Mouse (Mus musculus): ENCODE data around the gene Srpx2. TPM values are rescaled to one million over a fixed set of nuclear protein-coding genes. Genes with fewer than 3 reads are reported as not detected.
A peak's percentile ranks its signal among the peaks of the same experiment; 100 is the strongest.

The Srpx2 gene
- polyA plus RNA-seq (2014; fragmentation: Nextera tagmentation; extraction: Ambion mirVana), result 1.0 and 1.2 TPM in 2 replicates

GRCm38 (mm10) chrX:133908261-133908660, at the start of gene Srpx2:
Gene Srpx2, plus strand, starts transcription at chrX:133908426.
- Histone ChIP-seq H3K4me1 (ENCODE audit: control insufficient read depth, insufficient read depth, low read length) (no peaks in the 10 kb centered on the region), H3K36me3 (ENCODE audit: control insufficient read depth, insufficient read depth, low read length) (no peaks in the 10 kb centered on the region), H3K4me3 (ENCODE audit: low read depth, low read length) (no peak within 1 kb of the TSS), H3K4me2 (ENCODE audit: low read depth) (no peak within 1 kb of the TSS), H3K9ac (ENCODE audit: low read length) (no peak within 1 kb of the TSS), H3K27me3 (ENCODE audit: control insufficient read depth, insufficient read depth, low read length) (no peaks in the 10 kb centered on the region), H3K9me3 (ENCODE audit: control insufficient read depth, low read length) (no peaks in the 10 kb centered on the region), H3K27ac (ENCODE audit: low read depth, low read length) (no peak within 1 kb of the TSS)
- WGBS, result 37% methylated on average over 3 of the region's 3 CpGs
- no peak for DNase-seq (ENCODE audit: low spot score)
- no peak for ATAC-seq (ENCODE audit: insufficient read depth, low FRiP score, low TSS enrichment)

GRCm38 (mm10) chrX:133869743-133870142, 38.5 kb upstream of the Srpx2 start:
- H3K9me3 ChIP-seq (ENCODE audit: control insufficient read depth, low read length), result no peaks in the 10 kb centered on the region

GRCm38 (mm10) chrX:133887308-133887707, 20.9 kb upstream of the Srpx2 start:
- Histone ChIP-seq H3K4me1 (ENCODE audit: control insufficient read depth, insufficient read depth, low read length) (no peaks in the 10 kb centered on the region), H3K9me3 (ENCODE audit: control insufficient read depth, low read length) (no peaks in the 10 kb centered on the region), H3K27me3 (ENCODE audit: control insufficient read depth, insufficient read depth, low read length) (no peaks in the 10 kb centered on the region), H3K36me3 (ENCODE audit: control insufficient read depth, insufficient read depth, low read length) (no peaks in the 10 kb centered on the region), H3K9ac (ENCODE audit: low read length) (no peak overlapping the region), H3K4me2 (ENCODE audit: low read depth) (no peak overlapping the region), H3K27ac (ENCODE audit: low read depth, low read length) (no peak overlapping the region), H3K4me3 (ENCODE audit: low read depth, low read length) (no peak overlapping the region)
- no peak for DNase-seq (ENCODE audit: low spot score)
- ATAC-seq (ENCODE audit: insufficient read depth, low FRiP score, low TSS enrichment), result no peak
- 90% methylated on average over 3 of the region's 3 CpGs for WGBS

More at GRCm38 (mm10) chrX:133869743-133870142, 38.5 kb upstream of the Srpx2 start:
- no peaks in the 10 kb centered on the region for H3K27me3 ChIP-seq (ENCODE audit: control insufficient read depth, insufficient read depth, low read length)
- H3K36me3 ChIP-seq (ENCODE audit: control insufficient read depth, insufficient read depth, low read length), result no peaks in the 10 kb centered on the region
- no peak overlapping the region for H3K9ac ChIP-seq (ENCODE audit: low read length)
- DNase-seq (ENCODE audit: low spot score) (no peak), ATAC-seq (ENCODE audit: insufficient read depth, low FRiP score, low TSS enrichment) (no peak)
- H3K27ac ChIP-seq (ENCODE audit: low read depth, low read length), result no peak overlapping the region
- H3K4me2 ChIP-seq (ENCODE audit: low read depth), result no peak overlapping the region
- no peaks in the 10 kb centered on the region for H3K4me1 ChIP-seq (ENCODE audit: control insufficient read depth, insufficient read depth, low read length)
- no peak overlapping the region for H3K4me3 ChIP-seq (ENCODE audit: low read depth, low read length)
- 88% methylated on average over 6 of the region's 6 CpGs for WGBS

GRCm38 (mm10) chrX:133888111-133888510, 20.1 kb upstream of the Srpx2 start:
- WGBS, result 90% methylated on average over 5 of the region's 5 CpGs
- Histone ChIP-seq H3K4me1 (ENCODE audit: control insufficient read depth, insufficient read depth, low read length) (no peaks in the 10 kb centered on the region), H3K27ac (ENCODE audit: low read depth, low read length) (no peak overlapping the region), H3K4me3 (ENCODE audit: low read depth, low read length) (no peak overlapping the region), H3K4me2 (ENCODE audit: low read depth) (no peak overlapping the region), H3K27me3 (ENCODE audit: control insufficient read depth, insufficient read depth, low read length) (no peaks in the 10 kb centered on the region), H3K36me3 (ENCODE audit: control insufficient read depth, insufficient read depth, low read length) (no peaks in the 10 kb centered on the region), H3K9me3 (ENCODE audit: control insufficient read depth, low read length) (no peaks in the 10 kb centered on the region), H3K9ac (ENCODE audit: low read length) (no peak overlapping the region)
- no peak for ATAC-seq (ENCODE audit: insufficient read depth, low FRiP score, low TSS enrichment)
- no peak for DNase-seq (ENCODE audit: low spot score)

- peak; percentile 91 for ATAC-seq (ENCODE audit: insufficient read depth, low FRiP score, low TSS enrichment)
- no peaks in the 10 kb centered on the region for H3K9me3 ChIP-seq (ENCODE audit: control insufficient read depth, low read length)
Observed at GRCm38 (mm10) chrX:133898014-133898542, 10.1 kb upstream of the Srpx2 start, which contains the start of gene Tspan6. Gene Tspan6, minus strand, starts transcription at chrX:133898429.

GRCm38 (mm10) chrX:133911397-133912103, 3.3 kb downstream of the Srpx2 start:
- no peaks in the 10 kb centered on the region for H3K27me3 ChIP-seq (ENCODE audit: control insufficient read depth, insufficient read depth, low read length)

More at GRCm38 (mm10) chrX:133898014-133898542, 10.1 kb upstream of the Srpx2 start, which contains the start of gene Tspan6:
- Histone ChIP-seq H3K27ac (ENCODE audit: low read depth, low read length) (no peak within 1 kb of the TSS), H3K9ac (ENCODE audit: low read length) (peak within 1 kb of the TSS; percentile 75), H3K4me1 (ENCODE audit: control insufficient read depth, insufficient read depth, low read length) (no peaks in the 10 kb centered on the region), H3K4me3 (ENCODE audit: low read depth, low read length) (peak within 1 kb of the TSS; percentile 52), H3K27me3 (ENCODE audit: control insufficient read depth, insufficient read depth, low read length) (no peaks in the 10 kb centered on the region), H3K36me3 (ENCODE audit: control insufficient read depth, insufficient read depth, low read length) (no peaks in the 10 kb centered on the region; the same call in 1 of the 2 replicates), H3K4me2 (ENCODE audit: low read depth) (peak within 1 kb of the TSS; percentile 46)
- 21% methylated on average over 33 of the region's 33 CpGs for WGBS
- DNase-seq (ENCODE audit: low spot score), result peak; percentile 88

GRCm38 (mm10) chrX:133913006-133913405, 4.8 kb downstream of the Srpx2 start:
- no peaks in the 10 kb centered on the region for H3K9me3 ChIP-seq (ENCODE audit: control insufficient read depth, low read length)
- H3K27ac ChIP-seq (ENCODE audit: low read depth, low read length), result no peak overlapping the region
- WGBS, result 84% methylated on average over 3 of the region's 3 CpGs
- H3K4me1 ChIP-seq (ENCODE audit: control insufficient read depth, insufficient read depth, low read length), result no peaks in the 10 kb centered on the region
- H3K27me3 ChIP-seq (ENCODE audit: control insufficient read depth, insufficient read depth, low read length), result no peaks in the 10 kb centered on the region
- ATAC-seq (ENCODE audit: insufficient read depth, low FRiP score, low TSS enrichment), result no peak
- H3K9ac ChIP-seq (ENCODE audit: low read length), result no peak overlapping the region
- no peak for DNase-seq (ENCODE audit: low spot score)
- no peaks in the 10 kb centered on the region for H3K36me3 ChIP-seq (ENCODE audit: control insufficient read depth, insufficient read depth, low read length)
- H3K4me2 ChIP-seq (ENCODE audit: low read depth), result no peak overlapping the region
- no peak overlapping the region for H3K4me3 ChIP-seq (ENCODE audit: low read depth, low read length)

More at GRCm38 (mm10) chrX:133911397-133912103, 3.3 kb downstream of the Srpx2 start:
- Histone ChIP-seq H3K27ac (ENCODE audit: low read depth, low read length) (no peak overlapping the region), H3K4me3 (ENCODE audit: low read depth, low read length) (no peak overlapping the region), H3K9me3 (ENCODE audit: control insufficient read depth, low read length) (no peaks in the 10 kb centered on the region), H3K4me1 (ENCODE audit: control insufficient read depth, insufficient read depth, low read length) (no peaks in the 10 kb centered on the region), H3K4me2 (ENCODE audit: low read depth) (no peak overlapping the region), H3K36me3 (ENCODE audit: control insufficient read depth, insufficient read depth, low read length) (no peaks in the 10 kb centered on the region), H3K9ac (ENCODE audit: low read length) (no peak overlapping the region)
- no peak for ATAC-seq (ENCODE audit: insufficient read depth, low FRiP score, low TSS enrichment)
- WGBS, result 54% methylated on average over 10 of the region's 10 CpGs
- DNase-seq (ENCODE audit: low spot score), result no peak

- Histone ChIP-seq H3K4me3 (ENCODE audit: low read depth, low read length) (no peak overlapping the region), H3K36me3 (ENCODE audit: control insufficient read depth, insufficient read depth, low read length) (no peaks in the 10 kb centered on the region), H3K27me3 (ENCODE audit: control insufficient read depth, insufficient read depth, low read length) (no peaks in the 10 kb centered on the region), H3K27ac (ENCODE audit: low read depth, low read length) (no peak overlapping the region), H3K9me3 (ENCODE audit: control insufficient read depth, low read length) (no peaks in the 10 kb centered on the region), H3K9ac (ENCODE audit: low read length) (no peak overlapping the region), H3K4me1 (ENCODE audit: control insufficient read depth, insufficient read depth, low read length) (no peaks in the 10 kb centered on the region), H3K4me2 (ENCODE audit: low read depth) (no peak overlapping the region)
- WGBS, result 57% methylated on average over 7 of the region's 7 CpGs
- ATAC-seq (ENCODE audit: insufficient read depth, low FRiP score, low TSS enrichment) (no peak), DNase-seq (ENCODE audit: low spot score) (no peak)
Observed at GRCm38 (mm10) chrX:133914219-133914618, 6.0 kb downstream of the Srpx2 start.

- ATAC-seq (ENCODE audit: insufficient read depth, low FRiP score, low TSS enrichment), result no peak
Observed at GRCm38 (mm10) chrX:133921187-133921586, 13.0 kb downstream of the Srpx2 start.

More at GRCm38 (mm10) chrX:133921187-133921586, 13.0 kb downstream of the Srpx2 start:
- 68% methylated on average over 4 of the region's 4 CpGs for WGBS
- Histone ChIP-seq H3K4me2 (ENCODE audit: low read depth) (no peak overlapping the region), H3K27ac (ENCODE audit: low read depth, low read length) (no peak overlapping the region), H3K9me3 (ENCODE audit: control insufficient read depth, low read length) (no peaks in the 10 kb centered on the region; the same call in 1 of the 2 replicates), H3K9ac (ENCODE audit: low read length) (no peak overlapping the region), H3K4me1 (ENCODE audit: control insufficient read depth, insufficient read depth, low read length) (no peaks in the 10 kb centered on the region), H3K4me3 (ENCODE audit: low read depth, low read length) (no peak overlapping the region), H3K27me3 (ENCODE audit: control insufficient read depth, insufficient read depth, low read length) (no peaks in the 10 kb centered on the region), H3K36me3 (ENCODE audit: control insufficient read depth, insufficient read depth, low read length) (no peaks in the 10 kb centered on the region)
- no peak for DNase-seq (ENCODE audit: low spot score)

Measured in neural tube, embryonic 11.5 days (tissue).